Mouse (Mus musculus): ENCODE results near the gene Uhrf1bp1. TPM values are rescaled to one million over a fixed set of nuclear protein-coding genes. Genes with fewer than 3 reads are reported as not detected.

The Uhrf1bp1 gene
- total and polyA plus RNA-seq, 3 experiments = 8.5 to 31.5 (median 21.0) TPM

DNA sequence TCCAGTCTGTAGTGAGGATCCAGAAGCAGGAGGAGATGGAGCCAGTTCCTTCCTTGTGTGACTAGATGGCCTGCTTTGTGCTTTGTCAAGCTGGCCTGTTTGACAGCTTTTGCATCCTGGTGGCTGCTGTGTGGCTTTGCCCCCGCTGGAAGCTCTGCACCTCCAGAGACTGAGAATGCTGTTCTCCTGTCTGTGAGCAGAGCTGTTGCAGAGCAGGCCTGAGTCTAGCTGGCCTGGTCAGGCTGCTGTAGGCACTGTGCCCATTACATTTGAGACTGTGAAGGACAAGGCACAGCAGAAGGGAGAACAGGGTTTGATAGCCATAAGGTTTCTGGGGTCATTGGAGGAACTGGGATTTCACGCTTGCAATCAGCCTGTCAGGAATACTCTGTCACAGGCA, 85.5 kb downstream of the Uhrf1bp1 start:
- no peak for DNase-seq (ENCODE audit: low spot score)
- TF ChIP-seq POLR2AphosphoS5 (IDR thresholded peaks at IDR 0.05; ENCODE audit: insufficient replicate concordance, low read depth, low read length) (no peak), GATA1 (IDR thresholded peaks at IDR 0.05; ENCODE audit: borderline replicate concordance, low read length) (no peak), TAL1 (conservative IDR thresholded peaks at IDR 0.05; ENCODE audit: low read depth, low read length) (no peak), GATA2 (IDR thresholded peaks at IDR 0.05; ENCODE audit: borderline replicate concordance, low read depth, low read length) (no peak), CTCF (IDR thresholded peaks at IDR 0.05; ENCODE audit: low read depth, low read length) (no peak)
- Histone ChIP-seq H3K36me3 (replicated peaks) (peaks cover 22% of the 10 kb centered on the region), H3K27me3 (ENCODE audit: insufficient read depth, low read length) (no peaks in the 10 kb centered on the region), H3K4me3 (ENCODE audit: low read depth, low read length) (no peak overlapping the region), H3K9me3 (replicated peaks) (no peaks in the 10 kb centered on the region), H3K4me1 (ENCODE audit: insufficient read depth, low read depth, low read length) (0 out of 2 replicates have a peak, but pooled peaks cover 6% of the 10 kb centered on the region)
- no peak for ATAC-seq (ENCODE audit: extremely low read depth, insufficient number of reproducible peaks, low FRiP score, poor library complexity, severe bottlenecking)

DNA sequence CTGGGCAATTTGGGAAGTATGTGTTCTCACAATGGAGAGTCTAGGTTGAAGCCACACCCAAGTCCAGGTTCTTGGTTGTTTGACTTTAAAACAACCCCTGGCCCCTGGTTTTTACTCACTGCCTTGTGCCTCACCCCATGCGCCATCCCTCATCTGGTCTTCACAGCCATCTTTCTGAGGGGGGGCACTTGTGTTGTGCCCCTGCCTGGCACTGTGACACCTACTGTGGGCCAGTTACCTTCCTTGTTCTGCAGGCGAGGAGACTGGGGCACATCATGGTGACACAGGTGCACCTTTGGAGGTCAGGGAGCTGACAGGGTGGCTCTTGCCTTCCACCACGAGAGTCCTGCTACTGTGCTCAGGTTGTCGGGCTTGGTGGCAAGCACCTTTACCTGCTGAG, 85.9 kb downstream of the Uhrf1bp1 start:
- H3K9me3 ChIP-seq (replicated peaks) = no peaks in the 10 kb centered on the region
- H3K27me3 ChIP-seq (ENCODE audit: insufficient read depth, low read length) = no peaks in the 10 kb centered on the region
- ATAC-seq (ENCODE audit: extremely low read depth, insufficient number of reproducible peaks, low FRiP score, poor library complexity, severe bottlenecking) = no peak
- H3K4me1 ChIP-seq (ENCODE audit: insufficient read depth, low read depth, low read length) = 0 out of 2 replicates have a peak, but pooled peaks cover 6% of the 10 kb centered on the region
- DNase-seq (ENCODE audit: low spot score) = no peak
- no peak overlapping the region for H3K4me3 ChIP-seq (ENCODE audit: low read depth, low read length)
- H3K36me3 ChIP-seq (replicated peaks) = peaks cover 22% of the 10 kb centered on the region
- TF ChIP-seq CTCF (IDR thresholded peaks at IDR 0.05; ENCODE audit: low read depth, low read length) (no peak), POLR2AphosphoS5 (IDR thresholded peaks at IDR 0.05; ENCODE audit: insufficient replicate concordance, low read depth, low read length) (no peak), GATA2 (IDR thresholded peaks at IDR 0.05; ENCODE audit: borderline replicate concordance, low read depth, low read length) (no peak), TAL1 (conservative IDR thresholded peaks at IDR 0.05; ENCODE audit: low read depth, low read length) (no peak), GATA1 (IDR thresholded peaks at IDR 0.05; ENCODE audit: borderline replicate concordance, low read length) (no peak)

DNA sequence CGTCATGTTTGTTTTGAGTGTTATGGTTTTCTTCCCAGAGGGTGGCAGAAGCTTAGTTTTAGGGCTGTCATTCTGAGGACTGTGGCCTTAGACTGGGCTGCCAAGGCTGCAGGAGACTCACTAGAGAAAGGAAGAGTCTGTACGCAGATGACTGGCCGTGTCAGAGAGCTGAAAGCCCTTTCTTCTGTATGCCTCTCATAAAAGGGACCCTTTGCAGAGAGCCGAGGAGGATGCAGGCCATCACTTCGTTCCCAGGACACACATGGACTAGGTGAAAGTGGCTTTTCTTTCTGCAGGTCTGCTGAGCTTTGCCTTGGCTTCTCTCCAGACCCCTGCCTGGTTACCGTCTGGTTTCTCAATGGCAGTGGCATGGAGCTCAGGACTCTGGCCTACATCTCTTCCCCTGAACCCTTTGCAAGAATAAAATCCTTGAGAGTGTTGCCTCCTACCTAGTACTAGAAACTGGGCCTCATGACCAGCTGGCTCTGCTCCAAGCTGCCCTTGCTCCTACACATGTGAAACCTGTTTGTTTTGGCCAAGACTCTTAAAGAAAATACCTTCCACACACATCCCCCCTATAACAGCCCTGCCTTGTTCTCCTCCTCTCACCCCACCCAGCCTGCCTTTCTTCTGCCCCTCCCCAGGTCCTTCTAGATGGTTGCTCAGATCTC, 89.4 kb downstream of the Uhrf1bp1 start:
- TF ChIP-seq TAL1 (conservative IDR thresholded peaks at IDR 0.05; ENCODE audit: low read depth, low read length) (no peak), GATA1 (IDR thresholded peaks at IDR 0.05; ENCODE audit: borderline replicate concordance, low read length) (no peak), POLR2AphosphoS5 (IDR thresholded peaks at IDR 0.05; ENCODE audit: insufficient replicate concordance, low read depth, low read length) (no peak), CTCF (IDR thresholded peaks at IDR 0.05; ENCODE audit: low read depth, low read length) (no peak), GATA2 (IDR thresholded peaks at IDR 0.05; ENCODE audit: borderline replicate concordance, low read depth, low read length) (no peak)
- no peaks in the 10 kb centered on the region for H3K27me3 ChIP-seq (ENCODE audit: insufficient read depth, low read length)
- H3K4me1 ChIP-seq (ENCODE audit: insufficient read depth, low read depth, low read length) = no peaks in the 10 kb centered on the region
- ATAC-seq (ENCODE audit: extremely low read depth, insufficient number of reproducible peaks, low FRiP score, poor library complexity, severe bottlenecking) (no peak), DNase-seq (ENCODE audit: low spot score) (no peak)
- no peaks in the 10 kb centered on the region for H3K9me3 ChIP-seq (replicated peaks)
- no peak overlapping the region for H3K4me3 ChIP-seq (ENCODE audit: low read depth, low read length)
- peaks cover 9% of the 10 kb centered on the region for H3K36me3 ChIP-seq (replicated peaks)

- Histone ChIP-seq H3K9me3 (replicated peaks) (no peaks in the 10 kb centered on the region), H3K36me3 (replicated peaks) (peaks cover 11% of the 10 kb centered on the region), H3K4me3 (ENCODE audit: low read depth, low read length) (no peak overlapping the region), H3K4me1 (ENCODE audit: insufficient read depth, low read depth, low read length) (no peaks in the 10 kb centered on the region), H3K27me3 (ENCODE audit: insufficient read depth, low read length) (no peaks in the 10 kb centered on the region)
- DNase-seq (ENCODE audit: low spot score) = no peak
- no peak for ATAC-seq (ENCODE audit: extremely low read depth, insufficient number of reproducible peaks, low FRiP score, poor library complexity, severe bottlenecking)
- TF ChIP-seq POLR2AphosphoS5 (IDR thresholded peaks at IDR 0.05; ENCODE audit: insufficient replicate concordance, low read depth, low read length) (no peak), CTCF (IDR thresholded peaks at IDR 0.05; ENCODE audit: low read depth, low read length) (no peak), GATA2 (IDR thresholded peaks at IDR 0.05; ENCODE audit: borderline replicate concordance, low read depth, low read length) (no peak)
These were observed 90.1 kb downstream of the Uhrf1bp1 start for GRCm38 (mm10) chr17:27946371-27946770.

DNA sequence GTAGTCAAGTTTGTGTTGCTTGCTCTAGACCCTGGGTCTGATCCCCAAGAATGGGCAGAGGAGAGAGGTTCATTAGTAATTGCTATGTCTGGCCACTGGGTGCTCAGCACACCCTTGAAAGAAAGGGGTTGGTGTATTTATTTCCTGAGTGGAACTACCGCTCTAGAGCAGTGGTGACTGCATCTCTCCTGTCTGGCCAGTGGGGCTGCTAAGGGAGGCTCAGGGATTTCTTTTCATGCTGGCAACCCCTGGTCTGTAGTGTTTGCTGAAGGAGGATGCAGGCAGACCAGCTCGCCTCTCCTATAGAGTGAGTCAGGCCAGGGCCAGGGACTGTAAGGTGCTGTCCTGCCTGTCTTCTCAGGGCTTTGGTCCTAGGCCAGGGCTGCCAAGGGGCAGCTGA, 90.9 kb downstream of the Uhrf1bp1 start:
- ATAC-seq (ENCODE audit: extremely low read depth, insufficient number of reproducible peaks, low FRiP score, poor library complexity, severe bottlenecking) = no peak

More for the DNA sequence above, 90.9 kb downstream of the Uhrf1bp1 start:
- no peak for DNase-seq (ENCODE audit: low spot score)
- TF ChIP-seq GATA1 (IDR thresholded peaks at IDR 0.05; ENCODE audit: borderline replicate concordance, low read length) = no peak
- TF ChIP-seq TAL1 (conservative IDR thresholded peaks at IDR 0.05; ENCODE audit: low read depth, low read length) = no peak
- TF ChIP-seq CTCF (IDR thresholded peaks at IDR 0.05; ENCODE audit: low read depth, low read length) = no peak
- no peak for TF ChIP-seq GATA2 (IDR thresholded peaks at IDR 0.05; ENCODE audit: borderline replicate concordance, low read depth, low read length)
- no peak for TF ChIP-seq POLR2AphosphoS5 (IDR thresholded peaks at IDR 0.05; ENCODE audit: insufficient replicate concordance, low read depth, low read length)
- Histone ChIP-seq H3K9me3 (replicated peaks) (no peaks in the 10 kb centered on the region), H3K4me3 (ENCODE audit: low read depth, low read length) (no peak overlapping the region), H3K27me3 (ENCODE audit: insufficient read depth, low read length) (no peaks in the 10 kb centered on the region), H3K36me3 (replicated peaks) (peaks cover 14% of the 10 kb centered on the region), H3K4me1 (ENCODE audit: insufficient read depth, low read depth, low read length) (no peaks in the 10 kb centered on the region)

Other genes starting within 250 kb of the Uhrf1bp1 start
- gene Nudt3, start 232.9 kb upstream of the Uhrf1bp1 start, total RNA-seq (2014; fragmentation: Nextera tagmentation) = 79.8 and 82.6 TPM in 2 replicates
- 235 and 245 TPM in 2 replicates for gene Nudt3, start 232.9 kb upstream of the Uhrf1bp1 start, total RNA-seq (2017)
- 140 and 157 TPM in 2 replicates for gene Nudt3, start 232.9 kb upstream of the Uhrf1bp1 start, polyA plus RNA-seq (2012)
- not detected in 2 replicates for gene RPS10-NUDT3, start 221.2 kb upstream of the Uhrf1bp1 start, total RNA-seq (2014; fragmentation: Nextera tagmentation)
- not detected in 2 replicates for gene RPS10-NUDT3, start 221.2 kb upstream of the Uhrf1bp1 start, total RNA-seq (2017)
- not detected in 2 replicates for gene RPS10-NUDT3, start 221.2 kb upstream of the Uhrf1bp1 start, polyA plus RNA-seq (2012)
- gene Rps10, start 219.8 kb upstream of the Uhrf1bp1 start, total RNA-seq (2014; fragmentation: Nextera tagmentation) = 2,280 and 2,438 TPM in 2 replicates
- 3,635 and 3,726 TPM in 2 replicates for gene Rps10, start 219.8 kb upstream of the Uhrf1bp1 start, total RNA-seq (2017)
- gene Rps10, start 219.8 kb upstream of the Uhrf1bp1 start, polyA plus RNA-seq (2012) = 2,816 and 3,596 TPM in 2 replicates
- not detected in 2 replicates for gene Pacsin1, start 200.9 kb upstream of the Uhrf1bp1 start, total RNA-seq (2014; fragmentation: Nextera tagmentation)
- 0.17 and 0.44 TPM in 2 replicates for gene Pacsin1, start 200.9 kb upstream of the Uhrf1bp1 start, total RNA-seq (2017)
- not detected in 2 replicates for gene Pacsin1, start 200.9 kb upstream of the Uhrf1bp1 start, polyA plus RNA-seq (2012)
- not detected in 2 replicates for gene Spdef, start 127.5 kb upstream of the Uhrf1bp1 start, total RNA-seq (2014; fragmentation: Nextera tagmentation)
- not detected in 2 replicates for gene Spdef, start 127.5 kb upstream of the Uhrf1bp1 start, total RNA-seq (2017)
- gene Spdef, start 127.5 kb upstream of the Uhrf1bp1 start, polyA plus RNA-seq (2012) = 0.02 TPM in 1 of 2 replicates, not detected in the other
- 84.4 and 87.4 TPM in 2 replicates for gene D17Wsu92e, start 35.8 kb upstream of the Uhrf1bp1 start, total RNA-seq (2014; fragmentation: Nextera tagmentation)
- gene D17Wsu92e, start 35.8 kb upstream of the Uhrf1bp1 start, total RNA-seq (2017) = 61.6 and 65.3 TPM in 2 replicates
- 58.6 and 60.2 TPM in 2 replicates for gene D17Wsu92e, start 35.8 kb upstream of the Uhrf1bp1 start, polyA plus RNA-seq (2012)
- 121 and 158 TPM in 2 replicates for gene Snrpc, start 18.3 kb upstream of the Uhrf1bp1 start, total RNA-seq (2014; fragmentation: Nextera tagmentation)
- 127 and 147 TPM in 2 replicates for gene Snrpc, start 18.3 kb upstream of the Uhrf1bp1 start, total RNA-seq (2017)
- gene Snrpc, start 18.3 kb upstream of the Uhrf1bp1 start, polyA plus RNA-seq (2012) = 575 and 747 TPM in 2 replicates
- 11.9 and 13.3 TPM in 2 replicates for gene Anks1, start 52.9 kb downstream of the Uhrf1bp1 start, total RNA-seq (2014; fragmentation: Nextera tagmentation)
- 5.8 and 6.6 TPM in 2 replicates for gene Anks1, start 52.9 kb downstream of the Uhrf1bp1 start, total RNA-seq (2017)
- 9.6 and 10.1 TPM in 2 replicates for gene Anks1, start 52.9 kb downstream of the Uhrf1bp1 start, polyA plus RNA-seq (2012)
- 42.4 and 57.4 TPM in 2 replicates for gene Taf11, start 53.4 kb downstream of the Uhrf1bp1 start, total RNA-seq (2014; fragmentation: Nextera tagmentation)
- gene Taf11, start 53.4 kb downstream of the Uhrf1bp1 start, total RNA-seq (2017) = 36.1 and 36.3 TPM in 2 replicates
- 41.8 and 44.2 TPM in 2 replicates for gene Taf11, start 53.4 kb downstream of the Uhrf1bp1 start, polyA plus RNA-seq (2012)
- gene Tcp11, start 224.2 kb downstream of the Uhrf1bp1 start, total RNA-seq (2014; fragmentation: Nextera tagmentation) = not detected in 2 replicates
- gene Tcp11, start 224.2 kb downstream of the Uhrf1bp1 start, total RNA-seq (2017) = not detected in 2 replicates
- gene Tcp11, start 224.2 kb downstream of the Uhrf1bp1 start, polyA plus RNA-seq (2012) = not detected in 2 replicates

Measured in G1E (cell line).